13 mouse cellular contexts compared by ENCODE assay signal in the genomic region with DNA sequence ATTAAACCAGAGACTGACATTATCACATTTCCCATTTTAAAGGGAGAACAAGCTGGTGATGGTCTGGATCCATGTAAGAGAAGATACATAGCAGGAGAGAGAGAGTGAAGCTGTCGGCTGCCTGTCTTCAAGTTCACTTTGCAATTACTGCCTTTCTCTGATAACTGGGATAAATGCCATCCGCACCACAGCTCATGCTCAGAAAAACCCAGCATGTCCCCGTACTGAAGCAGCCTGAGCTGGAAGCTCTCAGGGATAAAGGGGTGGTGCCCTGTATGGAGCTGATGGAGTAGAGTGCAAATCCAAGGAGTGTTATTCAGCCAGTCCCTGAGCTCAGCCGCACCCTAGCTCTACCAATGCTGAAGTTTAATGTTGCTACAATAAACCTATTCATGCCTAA.
"Had no signal": no experiment of that assay in that cellular context is flagged by ENCODE, and none has a peak within 500 bp of the region (broad histone marks: within the 10 kb centered on the region; RNA-seq: fewer than 3 reads in every experiment).

No protein-coding gene starts in this region.

- H3K9me3 ChIP-seq: kidney, embryonic 15.5 days; limb, embryonic 13.5 days; midbrain, embryonic 15.5 days; neural tube, embryonic 12.5 days had no signal

- H3K27ac ChIP-seq: kidney, embryonic 15.5 days; limb, embryonic 13.5 days; liver, embryonic 14.5 days; midbrain, embryonic 15.5 days; neural tube, embryonic 12.5 days; stomach, postnatal 0 days had no signal

- H3K27me3 ChIP-seq: kidney, embryonic 15.5 days; limb, embryonic 13.5 days; midbrain, embryonic 15.5 days; neural tube, embryonic 12.5 days had no signal

- H3K4me2 ChIP-seq: kidney, embryonic 15.5 days; limb, embryonic 13.5 days; midbrain, embryonic 15.5 days; neural tube, embryonic 12.5 days had no signal

- ATAC-seq: lung, postnatal 0 days; midbrain, embryonic 15.5 days had no signal

- H3K4me1 ChIP-seq: kidney, embryonic 15.5 days; limb, embryonic 13.5 days; midbrain, embryonic 15.5 days; neural tube, embryonic 12.5 days had no signal

- H3K36me3 ChIP-seq: kidney, embryonic 15.5 days; limb, embryonic 13.5 days; midbrain, embryonic 15.5 days; neural tube, embryonic 12.5 days had no signal

- DNase-seq: kidney, postnatal 25 days; layer of hippocampus, adult 9-11 months; layer of hippocampus, postnatal 36 days; lung, adult 2 months; lung, postnatal 36 days; thymus, postnatal 14 days had no signal

- H3K9ac ChIP-seq: kidney, embryonic 15.5 days; limb, embryonic 13.5 days; liver, embryonic 14.5 days; midbrain, embryonic 15.5 days; neural tube, embryonic 12.5 days had no signal

- H3K4me3 ChIP-seq: kidney, embryonic 15.5 days; limb, embryonic 13.5 days; midbrain, embryonic 15.5 days; neural tube, embryonic 12.5 days had no signal
